Comparison of ENCODE assay signal across 12 mouse cellular contexts in genomic region chr13:46523235-46523634, GRCm38 (mm10). TPM values are rescaled to one million over a fixed set of nuclear protein-coding genes. Genes with fewer than 3 reads are reported as not detected.
A peak's percentile ranks its signal among the peaks of the same experiment; 100 is the strongest.
DNase-seq lines count a peak whose midpoint lies in the region; ATAC-seq lines count a peak whose summit lies in the region.
"Had no signal": no experiment of that assay in that cellular context is flagged by ENCODE, and none has a peak within 500 bp of the region (broad histone marks: within the 10 kb centered on the region; RNA-seq: fewer than 3 reads in every experiment).

No protein-coding gene starts in this region.

- no peaks in the 10 kb centered on the region for H3K4me1 ChIP-seq in brown adipose tissue, adult 24 weeks (ENCODE audit: control insufficient read depth, insufficient read depth, insufficient read length, low read length)
- H3K4me1 ChIP-seq in heart, embryonic 13.5 days: peaks cover 42% of the 10 kb centered on the region
- H3K4me1 ChIP-seq: limb, embryonic 15.5 days had no signal

- WGBS in heart, embryonic 13.5 days: 7% methylated on average over 5 of the region's 5 CpGs

- peak overlapping the region; percentile 63 for H3K27ac ChIP-seq in brown adipose tissue, adult 24 weeks (replicated peaks; ENCODE audit: low read depth, low read length)
- H3K27ac ChIP-seq in heart, embryonic 13.5 days (replicated peaks): peak overlapping the region; percentile 96
- H3K27ac ChIP-seq: hindbrain, embryonic 14.5 days; limb, embryonic 15.5 days had no signal

- H3K36me3 ChIP-seq in heart, embryonic 13.5 days: peaks cover 18% of the 10 kb centered on the region
- H3K36me3 ChIP-seq: limb, embryonic 15.5 days had no signal

- H3K9me3 ChIP-seq in heart, embryonic 13.5 days: no peaks in the 10 kb centered on the region
- H3K9me3 ChIP-seq: limb, embryonic 15.5 days had no signal

- no peak overlapping the region for H3K4me3 ChIP-seq in brown adipose tissue, adult 24 weeks (ENCODE audit: insufficient read depth, low read depth, low read length)
- H3K4me3 ChIP-seq in heart, embryonic 13.5 days: no peak overlapping the region
- H3K4me3 ChIP-seq: limb, embryonic 15.5 days had no signal

- peak overlapping the region; percentile 59 for H3K4me2 ChIP-seq in heart, embryonic 13.5 days
- H3K4me2 ChIP-seq: hindbrain, embryonic 14.5 days; limb, embryonic 15.5 days had no signal

- intact Hi-C loops in heart, postnatal 25 days (cut with DNase I): no loop called here

- H3K27me3 ChIP-seq in heart, embryonic 13.5 days (replicated peaks): no peaks in the 10 kb centered on the region
- H3K27me3 ChIP-seq: limb, embryonic 15.5 days had no signal

- peak overlapping the region; percentile 75; the same call in 1 of the 2 replicates for H3K9ac ChIP-seq in heart, embryonic 13.5 days
- H3K9ac ChIP-seq: hindbrain, embryonic 14.5 days; limb, embryonic 15.5 days had no signal

- peak; percentile 92 for DNase-seq in heart, adult 11 months
- no peak for DNase-seq in heart, postnatal 25 days (ENCODE audit: low spot score)
- peak; percentile 22 for DNase-seq in ZHBTc4 (ENCODE audit: low read depth, low spot score)
- DNase-seq in adrenal gland, postnatal 14 days: no peak
- no peak for DNase-seq in spleen, adult 18-20 months
- DNase-seq: adrenal gland, adult 8-10 months; cerebellum, adult 2 months; midbrain, embryonic 14.5 days had no signal

- ATAC-seq in heart, embryonic 13.5 days (ENCODE audit: extremely low read depth, insufficient number of reproducible peaks, low FRiP score, low TSS enrichment): peak; percentile 46; the same call in 1 of the 2 replicates

RNA-seq across cellular contexts. Expression of gene Cap2, which starts 21.6 kb away (rescaled TPM):
- 100 to 1,000 TPM; 133 to 155 TPM for total RNA-seq in heart, postnatal 25 days (2021)
- polyA plus RNA-seq in brown adipose tissue, adult 24 weeks (2012; ENCODE audit: insufficient read depth, insufficient read length, missing spikeins): 2.2 and 4.9 TPM in 2 replicates
- polyA plus RNA-seq in heart, embryonic 13.5 days (2015; fragmentation: Nextera tagmentation; extraction: Ambion mirVana): 127 and 145 TPM in 2 replicates
- 2.4 and 3.0 TPM in 2 replicates for total RNA-seq in adrenal gland, postnatal 14 days (2021)

Comparison
In these comparisons a context has a peak if more than half of its experiments do, and no peak if none do; other contexts are left out.
1. DNase-seq: peak in heart, adult 11 months (single experiment) and ZHBTc4 (single experiment); none in heart, postnatal 25 days (single experiment), adrenal gland, postnatal 14 days (single experiment) and spleen, adult 18-20 months (0 of 2).
2. RNA of gene Cap2, which starts 21.6 kb away (total RNA-seq): 133 to 155 TPM in heart, postnatal 25 days; 2.4 to 3.0 TPM in adrenal gland, postnatal 14 days; every median in the first group is over 10 times any median in the second.